Mouse (Mus musculus) heart, embryonic 11.5 days (tissue): ENCODE results near the gene Plekhj1. TPM values are rescaled to one million over a fixed set of nuclear protein-coding genes. Genes with fewer than 3 reads are reported as not detected.

Source experiments
- ATAC-seq: fragments of 200-750 bp; cut with Nextera tagmentation; replicated peaks from 2 replicates; pipeline ENCODE4 v1.8.0; 2017; ENCODE audit warnings: moderate library complexity; ENCODE audit not compliant: insufficient number of reproducible peaks, low FRiP score, low TSS enrichment
- H3K27ac ChIP-seq: fragments of 300-500 bp; sonication (generic); 2 replicates; pipeline ENCODE4 v1.5.1; 2014; ENCODE audit warnings: mild to moderate bottlenecking, low read depth, low read length
- H3K27me3 ChIP-seq: fragments of 300-500 bp; sonication (generic); 2 replicates; pipeline ENCODE4 v1.6.1; 2014; ENCODE audit warnings: mild to moderate bottlenecking, low read length, mixed read lengths; ENCODE audit not compliant: control insufficient read depth, insufficient read depth
- H3K36me3 ChIP-seq: fragments of 300-500 bp; sonication (generic); 2 replicates; pipeline ENCODE4 v1.6.1; 2014; ENCODE audit warnings: mild to moderate bottlenecking, low read length, moderate library complexity, mixed read lengths; ENCODE audit not compliant: control insufficient read depth, insufficient read depth
- H3K4me1 ChIP-seq: fragments of 300-500 bp; sonication (generic); 2 replicates; pipeline ENCODE4 v1.6.1; 2014; ENCODE audit warnings: low read length; ENCODE audit not compliant: control insufficient read depth, insufficient read depth
- H3K4me2 ChIP-seq: fragments of 300-500 bp; sonication (generic); 2 replicates; pipeline ENCODE4 v1.6.1; 2014; ENCODE audit warnings: mild to moderate bottlenecking, moderate library complexity
- H3K4me3 ChIP-seq: fragments of 300-500 bp; sonication (generic); 2 replicates; pipeline ENCODE4 v1.5.1; 2014; ENCODE audit warnings: low read depth, low read length
- H3K9ac ChIP-seq: fragments of 300-500 bp; sonication (generic); 2 replicates; pipeline ENCODE4 v1.6.1; 2014; ENCODE audit warnings: mild to moderate bottlenecking, low read depth, low read length, moderate library complexity
- H3K9me3 ChIP-seq: fragments of 300-500 bp; sonication (generic); replicated peaks from 2 replicates; pipeline ENCODE4 v1.6.1; 2016; ENCODE audit warnings: low read length; ENCODE audit not compliant: control insufficient read depth
- WGBS: fragments of 180-500 bp; shearing (Covaris S2); extraction: QIAGEN DNeasy Blood & Tissue Kit; methylation state at CpG from one replicate; pipeline ENCODE4 v1.1.7; 2014; ENCODE audit not compliant: insufficient replicate concordance; 5-methylcytosine and 5-hydroxymethylcytosine counted together
- polyA plus RNA-seq: library from polyadenylated mRNA; unstranded; fragments of >200 nt; fragmentation: Nextera tagmentation; extraction: Ambion mirVana; gene quantifications from 2 replicates; pipeline ENCODE4 v1.2.1, GENCODE M21; 2014

Gene Plekhj1
- polyA plus RNA-seq, 1 experiment from 2014 or later, result 97.7 TPM

- no peak overlapping the region for H3K9ac ChIP-seq
- no peak overlapping the region for H3K27ac ChIP-seq
- H3K27me3 ChIP-seq, result no peaks in the 10 kb centered on the region
- 68% methylated on average over 2 of the region's 2 CpGs for WGBS
- no peak overlapping the region for H3K4me2 ChIP-seq
- no peak for ATAC-seq
- no peak overlapping the region for H3K4me3 ChIP-seq
- H3K9me3 ChIP-seq, result no peaks in the 10 kb centered on the region
- peaks cover 12% of the 10 kb centered on the region for H3K4me1 ChIP-seq
- peaks cover 18% of the 10 kb centered on the region for H3K36me3 ChIP-seq
These were observed 32.7 kb downstream of the Plekhj1 start for GRCm38 (mm10) chr10:80765746-80766145.

- WGBS, result 86% methylated on average over 2 of the region's 2 CpGs
These were observed 34.9 kb downstream of the Plekhj1 start for GRCm38 (mm10) chr10:80763502-80763901.

GRCm38 (mm10) chr10:80761821-80762220 is 36.6 kb downstream of the Plekhj1 start:
- H3K9ac ChIP-seq, result no peak overlapping the region
- peaks cover 48% of the 10 kb centered on the region for H3K4me1 ChIP-seq
- no peak overlapping the region for H3K4me3 ChIP-seq
- H3K9me3 ChIP-seq, result no peaks in the 10 kb centered on the region
- H3K27ac ChIP-seq, result no peak overlapping the region
- H3K4me2 ChIP-seq, result no peak overlapping the region
- H3K27me3 ChIP-seq, result no peaks in the 10 kb centered on the region
- no peak for ATAC-seq
- H3K36me3 ChIP-seq, result peaks cover 3% of the 10 kb centered on the region
- 77% methylated on average over 3 of the region's 3 CpGs for WGBS

More at GRCm38 (mm10) chr10:80763502-80763901, 34.9 kb downstream of the Plekhj1 start:
- H3K4me1 ChIP-seq, result peaks cover 31% of the 10 kb centered on the region
- no peak overlapping the region for H3K4me2 ChIP-seq
- H3K9me3 ChIP-seq, result no peaks in the 10 kb centered on the region
- H3K27ac ChIP-seq, result no peak overlapping the region
- H3K9ac ChIP-seq, result no peak overlapping the region
- H3K36me3 ChIP-seq, result peaks cover 9% of the 10 kb centered on the region
- ATAC-seq, result no peak
- H3K27me3 ChIP-seq, result no peaks in the 10 kb centered on the region
- no peak overlapping the region for H3K4me3 ChIP-seq

GRCm38 (mm10) chr10:80760596-80761524 is 37.6 kb downstream of the Plekhj1 start:
- H3K4me1 ChIP-seq, result peaks cover 51% of the 10 kb centered on the region
- H3K9ac ChIP-seq, result peak overlapping the region; percentile 43; the same call in 1 of the 2 replicates
- H3K4me2 ChIP-seq, result no peak overlapping the region; the same call in 1 of the 2 replicates

GRCm38 (mm10) chr10:80758651-80759050 is 39.8 kb downstream of the Plekhj1 start:
- no peaks in the 10 kb centered on the region for H3K9me3 ChIP-seq
- H3K9ac ChIP-seq, result no peak overlapping the region
- H3K4me2 ChIP-seq, result no peak overlapping the region
- WGBS, result 72% methylated on average over 7 of the region's 7 CpGs
- no peak overlapping the region; the same call in 1 of the 2 replicates for H3K27ac ChIP-seq
- H3K27me3 ChIP-seq, result no peaks in the 10 kb centered on the region
- ATAC-seq, result no peak
- no peak overlapping the region for H3K4me3 ChIP-seq
- no peaks in the 10 kb centered on the region; the same call in 1 of the 2 replicates for H3K36me3 ChIP-seq
- peaks cover 51% of the 10 kb centered on the region for H3K4me1 ChIP-seq

More at GRCm38 (mm10) chr10:80760596-80761524, 37.6 kb downstream of the Plekhj1 start:
- no peak for ATAC-seq
- WGBS, result 79% methylated on average over 4 of the region's 4 CpGs
- Histone ChIP-seq H3K27me3 (no peaks in the 10 kb centered on the region), H3K9me3 (no peaks in the 10 kb centered on the region), H3K27ac (no peak overlapping the region), H3K4me3 (no peak overlapping the region), H3K36me3 (no peaks in the 10 kb centered on the region; the same call in 1 of the 2 replicates)

- Histone ChIP-seq H3K9ac (peak overlapping the region; percentile 40; the same call in 1 of the 2 replicates), H3K27ac (no peak overlapping the region), H3K36me3 (no peaks in the 10 kb centered on the region; the same call in 1 of the 2 replicates), H3K4me3 (0 out of 2 replicates have a peak overlapping the region, but pooled peaks have one; percentile 3), H3K4me2 (peak overlapping the region; percentile 79), H3K27me3 (no peaks in the 10 kb centered on the region), H3K4me1 (peaks cover 51% of the 10 kb centered on the region), H3K9me3 (no peaks in the 10 kb centered on the region)
- WGBS, result 29% methylated on average over 5 of the region's 5 CpGs
- no peak for ATAC-seq
These were observed 40.7 kb downstream of the Plekhj1 start for GRCm38 (mm10) chr10:80757717-80758116.

- peak overlapping the region; percentile 46; the same call in 1 of the 2 replicates for H3K9ac ChIP-seq
- WGBS, result 68% methylated on average over 4 of the region's 4 CpGs
- H3K4me3 ChIP-seq, result peak overlapping the region; percentile 93
- no peaks in the 10 kb centered on the region for H3K9me3 ChIP-seq
- no peaks in the 10 kb centered on the region for H3K27me3 ChIP-seq
- H3K27ac ChIP-seq, result no peak overlapping the region
- H3K36me3 ChIP-seq, result no peaks in the 10 kb centered on the region
- no peak for ATAC-seq
- H3K4me1 ChIP-seq, result peaks cover 58% of the 10 kb centered on the region
- H3K4me2 ChIP-seq, result peak overlapping the region; percentile 79
These were observed 41.5 kb downstream of the Plekhj1 start for GRCm38 (mm10) chr10:80756967-80757366.

GRCm38 (mm10) chr10:80756509-80756908 is 41.9 kb downstream of the Plekhj1 start:
- peak overlapping the region; percentile 93 for H3K4me3 ChIP-seq
- H3K4me2 ChIP-seq, result peak overlapping the region; percentile 79
- no peak overlapping the region for H3K27ac ChIP-seq
- no peaks in the 10 kb centered on the region for H3K9me3 ChIP-seq
- no peaks in the 10 kb centered on the region for H3K27me3 ChIP-seq
- no peak for ATAC-seq
- no peaks in the 10 kb centered on the region for H3K36me3 ChIP-seq
- peaks cover 58% of the 10 kb centered on the region for H3K4me1 ChIP-seq
- H3K9ac ChIP-seq, result peak overlapping the region; percentile 99
- WGBS, result 45% methylated on average over 2 of the region's 2 CpGs
